Mouse (Mus musculus): ENCODE data around the gene Adamts8. TPM values are rescaled to one million over a fixed set of nuclear protein-coding genes. Genes with fewer than 3 reads are reported as not detected.
A peak's percentile ranks its signal among the peaks of the same experiment; 100 is the strongest.

Adamts8 gene
- polyA plus RNA-seq, 1 experiment: 2.0 TPM

DNA sequence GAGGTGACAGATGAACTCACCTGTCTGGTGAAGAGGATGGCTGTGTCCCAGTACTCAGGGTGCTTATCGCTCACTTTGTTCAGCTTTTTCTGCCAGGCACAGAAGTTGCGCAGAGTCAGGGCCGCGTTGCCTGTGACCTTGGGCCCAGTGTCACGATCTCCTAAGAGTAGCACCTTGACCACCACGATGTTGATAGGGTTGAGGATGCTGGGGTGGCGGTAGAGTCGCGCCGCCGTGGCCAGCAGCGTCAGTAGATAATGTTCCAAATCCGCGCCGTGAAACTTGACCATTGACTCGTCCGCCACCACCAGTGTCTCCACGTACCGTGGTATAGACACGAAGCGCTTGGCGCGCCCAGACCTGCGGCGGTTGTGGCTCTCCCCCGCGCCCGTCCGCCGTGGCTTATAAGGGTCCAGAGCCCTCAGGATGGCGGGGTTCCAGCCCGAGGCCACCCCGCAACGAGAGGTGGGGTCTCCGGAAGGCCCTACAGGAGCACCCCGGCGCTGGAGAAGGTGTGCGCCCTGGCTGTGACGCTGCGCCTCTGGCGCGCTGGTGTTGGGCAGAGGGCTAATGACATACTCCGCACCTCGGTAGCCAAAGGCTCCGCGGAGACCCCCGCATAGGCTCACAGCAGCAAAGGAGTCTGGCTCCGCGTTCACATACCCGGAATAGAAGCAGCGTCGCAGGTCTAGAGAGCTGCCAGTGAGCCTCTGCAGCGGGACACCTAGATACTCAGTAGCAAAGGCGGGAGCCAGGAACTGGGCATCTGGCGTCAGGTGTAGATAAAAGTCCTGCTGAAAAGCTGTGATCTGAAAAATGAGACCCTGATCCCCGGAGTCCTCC lies 20.9 kb upstream of the Adamts8 start:
- Histone ChIP-seq H3K4me3 (ENCODE audit: insufficient read depth, low read length) (peak overlapping the region; percentile 68), H3K27ac (ENCODE audit: insufficient read depth, low read length) (no peak overlapping the region), H3K4me1 (ENCODE audit: control insufficient read depth, insufficient read depth, low read length) (no peaks in the 10 kb centered on the region; the same call in 1 of the 2 replicates)
- TF ChIP-seq CTCF (IDR thresholded peaks at IDR 0.05; ENCODE audit: extremely low read depth, insufficient read depth, low read length): no peak
- no peak for TF ChIP-seq POLR2A (IDR thresholded peaks at IDR 0.05; ENCODE audit: extremely low read depth, insufficient read depth, low read length)

DNA sequence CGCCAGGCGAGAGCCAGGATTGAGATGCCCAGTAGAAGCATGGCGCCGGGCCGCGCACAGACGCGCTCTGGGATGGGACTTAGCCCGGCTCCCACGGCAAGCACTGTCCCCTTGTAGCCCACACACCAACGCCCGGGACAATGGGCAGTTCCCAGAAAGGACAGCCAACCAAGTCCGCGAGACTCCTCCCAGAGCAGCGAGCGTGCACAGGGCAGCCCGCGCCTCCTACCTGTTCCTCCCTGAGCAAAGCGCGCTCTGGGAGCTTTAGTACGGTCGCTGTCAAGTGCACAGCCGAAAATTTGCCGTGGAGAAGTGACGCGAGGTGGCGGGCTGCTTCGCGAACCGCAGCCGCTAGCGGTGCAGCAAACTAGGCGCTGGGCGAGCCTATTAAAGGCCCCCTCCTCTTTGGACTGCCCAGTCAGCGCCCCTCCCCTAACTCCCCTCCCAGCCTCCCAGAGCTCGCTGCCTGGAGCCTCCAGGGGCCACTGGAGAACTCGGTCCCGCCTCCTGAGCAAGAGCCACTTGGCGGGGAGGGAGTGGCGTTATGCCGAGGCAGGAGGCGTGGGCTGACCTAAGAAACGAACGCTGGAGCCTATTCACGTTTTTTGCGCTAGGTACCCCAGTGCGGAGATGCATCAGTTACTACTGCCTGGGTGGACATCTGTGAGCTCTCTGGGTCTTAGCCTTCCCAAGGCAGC lies 20.0 kb upstream of the Adamts8 start, which contains the start of gene Adamts15:
Adamts15 (minus strand) TSS at position 256 of the 698 bp plus-strand sequence.
- no peaks in the 10 kb centered on the region; the same call in 1 of the 2 replicates for H3K4me1 ChIP-seq (ENCODE audit: control insufficient read depth, insufficient read depth, low read length)
- no peak for TF ChIP-seq CTCF (IDR thresholded peaks at IDR 0.05; ENCODE audit: extremely low read depth, insufficient read depth, low read length)
- no peak for TF ChIP-seq POLR2A (IDR thresholded peaks at IDR 0.05; ENCODE audit: extremely low read depth, insufficient read depth, low read length)
- H3K4me3 ChIP-seq (ENCODE audit: insufficient read depth, low read length): peak within 1 kb of the TSS; percentile 68
- no peak within 1 kb of the TSS for H3K27ac ChIP-seq (ENCODE audit: insufficient read depth, low read length)

DNA sequence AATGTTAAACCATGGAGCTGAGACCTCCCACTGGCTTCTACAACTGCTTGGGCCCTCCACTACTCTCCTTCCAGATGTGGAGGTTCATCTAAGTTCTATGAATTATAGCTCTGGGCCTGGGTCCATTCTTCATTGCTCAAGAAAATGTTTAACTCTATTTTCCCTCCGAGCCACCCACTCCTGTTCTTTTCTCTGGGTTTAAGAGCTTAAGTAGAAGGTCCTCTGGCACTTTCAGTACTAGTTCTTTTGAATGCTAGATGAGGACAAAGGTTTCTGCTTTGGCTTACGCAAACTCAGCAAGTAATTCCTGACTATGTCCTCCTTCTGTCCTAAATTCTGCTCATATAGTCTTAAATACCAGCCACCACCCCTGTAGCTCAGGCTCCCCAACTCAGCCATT lies 13.6 kb upstream of the Adamts8 start:
- H3K4me3 ChIP-seq (ENCODE audit: insufficient read depth, low read length): no peak overlapping the region
- no peak overlapping the region for H3K27ac ChIP-seq (ENCODE audit: insufficient read depth, low read length)
- 0 out of 2 replicates have a peak, but pooled peaks cover 1% of the 10 kb centered on the region for H3K4me1 ChIP-seq (ENCODE audit: control insufficient read depth, insufficient read depth, low read length)
- no peak for TF ChIP-seq POLR2A (IDR thresholded peaks at IDR 0.05; ENCODE audit: extremely low read depth, insufficient read depth, low read length)

DNA sequence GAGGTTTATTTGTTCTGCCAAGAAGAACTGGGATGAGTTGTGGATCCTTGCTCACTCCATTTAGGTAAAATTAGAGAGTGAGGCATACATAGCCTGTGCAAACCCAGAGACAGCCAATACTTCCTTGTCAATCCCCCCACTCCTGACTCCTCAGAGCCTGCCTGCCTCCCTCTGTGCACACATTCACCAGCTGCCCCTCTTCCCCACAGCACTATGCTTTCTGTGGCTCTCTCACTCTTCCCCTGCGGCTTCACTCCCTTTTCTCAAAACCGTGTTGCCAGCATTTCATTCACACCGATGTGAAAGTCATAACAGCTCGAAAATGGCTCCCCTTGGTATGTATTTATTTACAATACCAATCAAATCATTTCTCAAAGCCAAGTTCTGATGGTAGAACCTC lies 10.0 kb upstream of the Adamts8 start:
- no peak for TF ChIP-seq CTCF (IDR thresholded peaks at IDR 0.05; ENCODE audit: extremely low read depth, insufficient read depth, low read length)
- TF ChIP-seq POLR2A (IDR thresholded peaks at IDR 0.05; ENCODE audit: extremely low read depth, insufficient read depth, low read length): no peak
- Histone ChIP-seq H3K27ac (ENCODE audit: insufficient read depth, low read length) (no peak overlapping the region), H3K4me1 (ENCODE audit: control insufficient read depth, insufficient read depth, low read length) (0 out of 2 replicates have a peak, but pooled peaks cover 1% of the 10 kb centered on the region), H3K4me3 (ENCODE audit: insufficient read depth, low read length) (no peak overlapping the region)

DNA sequence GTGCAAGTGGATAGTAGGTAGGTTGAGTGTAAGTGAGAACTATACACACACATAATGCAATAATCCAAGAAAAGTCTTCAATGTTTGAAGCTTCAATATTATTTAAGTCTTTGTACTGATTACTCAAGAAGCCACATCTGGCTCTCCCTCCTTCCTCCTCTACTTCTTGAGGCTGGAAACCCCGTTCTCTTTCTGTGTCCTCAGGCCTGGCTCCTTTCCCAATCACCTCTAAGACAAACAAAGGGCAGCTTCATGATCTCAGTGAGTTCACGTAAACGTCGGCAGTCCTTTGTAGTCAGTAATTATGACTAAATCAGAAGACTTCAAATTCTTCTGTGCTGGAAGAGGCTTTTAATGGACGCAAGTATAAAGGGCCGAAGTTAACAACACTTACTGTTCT lies 7.5 kb upstream of the Adamts8 start:
- Histone ChIP-seq H3K4me1 (ENCODE audit: control insufficient read depth, insufficient read depth, low read length) (0 out of 2 replicates have a peak, but pooled peaks cover 1% of the 10 kb centered on the region), H3K4me3 (ENCODE audit: insufficient read depth, low read length) (no peak overlapping the region), H3K27ac (ENCODE audit: insufficient read depth, low read length) (no peak overlapping the region)
- TF ChIP-seq CTCF (IDR thresholded peaks at IDR 0.05; ENCODE audit: extremely low read depth, insufficient read depth, low read length) (no peak), POLR2A (IDR thresholded peaks at IDR 0.05; ENCODE audit: extremely low read depth, insufficient read depth, low read length) (no peak)

DNA sequence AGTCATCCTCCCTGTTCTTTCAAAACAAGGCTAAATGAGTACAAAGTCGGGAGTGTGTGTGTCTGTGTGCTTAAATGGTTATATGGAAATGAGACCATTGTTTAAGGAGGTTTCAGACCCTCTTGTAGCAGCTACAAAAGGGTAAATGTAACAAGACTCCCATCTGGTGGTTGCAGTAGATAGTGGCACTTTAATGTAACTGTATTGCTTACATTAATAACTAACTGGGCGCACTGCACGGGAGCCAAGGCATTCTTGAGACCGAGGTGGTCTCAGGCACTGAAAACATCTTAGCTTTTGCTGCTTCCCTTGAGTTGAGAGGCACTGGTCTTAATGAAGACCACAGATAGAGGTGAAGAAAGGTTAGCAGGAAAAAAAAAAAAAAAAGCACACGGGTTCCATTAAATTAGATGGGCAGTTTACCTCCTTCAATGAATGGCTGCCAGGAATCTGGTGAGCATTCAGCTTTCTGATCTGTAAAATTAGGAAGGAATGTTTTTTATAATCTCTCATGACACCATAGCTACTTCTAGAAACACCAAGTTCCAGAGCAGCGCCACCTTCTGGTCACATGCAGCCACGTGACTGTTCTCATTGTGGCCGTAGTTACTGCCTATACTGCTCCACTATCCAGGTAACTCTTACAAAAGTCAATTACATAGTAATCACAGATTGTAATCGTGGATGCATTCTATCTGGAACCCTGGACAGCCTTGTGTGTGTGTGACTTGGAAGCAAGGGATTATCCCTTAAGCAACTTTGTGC lies 5.5 kb upstream of the Adamts8 start:
- Histone ChIP-seq H3K4me1 (ENCODE audit: control insufficient read depth, insufficient read depth, low read length) (0 out of 2 replicates have a peak, but pooled peaks cover 1% of the 10 kb centered on the region), H3K4me3 (ENCODE audit: insufficient read depth, low read length) (no peak overlapping the region), H3K27ac (ENCODE audit: insufficient read depth, low read length) (no peak overlapping the region)
- TF ChIP-seq POLR2A (IDR thresholded peaks at IDR 0.05; ENCODE audit: extremely low read depth, insufficient read depth, low read length) (no peak), CTCF (IDR thresholded peaks at IDR 0.05; ENCODE audit: extremely low read depth, insufficient read depth, low read length) (peak; percentile 70)

DNA sequence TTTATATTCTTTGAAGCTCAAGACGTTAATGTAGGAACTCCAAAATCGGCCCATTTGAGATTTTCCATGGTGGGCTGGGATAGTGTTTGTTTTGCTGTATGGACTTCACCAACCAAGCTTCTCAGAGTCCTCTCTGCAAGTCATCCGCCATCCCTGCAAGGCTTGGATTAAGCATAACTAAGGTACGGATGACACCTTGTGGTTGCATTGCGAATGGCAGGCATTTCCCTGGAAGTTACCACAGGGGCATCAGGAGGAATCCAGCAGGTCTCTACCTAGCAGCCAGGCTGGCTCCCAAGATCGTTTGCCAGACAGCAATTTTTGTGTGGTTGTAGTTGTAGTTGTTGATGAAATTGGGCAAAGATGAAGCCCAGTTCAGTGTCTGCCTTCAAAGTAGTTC lies 2.0 kb upstream of the Adamts8 start:
- H3K4me1 ChIP-seq (ENCODE audit: control insufficient read depth, insufficient read depth, low read length): no peaks in the 10 kb centered on the region
- H3K27ac ChIP-seq (ENCODE audit: insufficient read depth, low read length): no peak overlapping the region
- no peak overlapping the region for H3K4me3 ChIP-seq (ENCODE audit: insufficient read depth, low read length)
- peak; percentile 98 for TF ChIP-seq CTCF (IDR thresholded peaks at IDR 0.05; ENCODE audit: extremely low read depth, insufficient read depth, low read length)
- no peak for TF ChIP-seq POLR2A (IDR thresholded peaks at IDR 0.05; ENCODE audit: extremely low read depth, insufficient read depth, low read length)

DNA sequence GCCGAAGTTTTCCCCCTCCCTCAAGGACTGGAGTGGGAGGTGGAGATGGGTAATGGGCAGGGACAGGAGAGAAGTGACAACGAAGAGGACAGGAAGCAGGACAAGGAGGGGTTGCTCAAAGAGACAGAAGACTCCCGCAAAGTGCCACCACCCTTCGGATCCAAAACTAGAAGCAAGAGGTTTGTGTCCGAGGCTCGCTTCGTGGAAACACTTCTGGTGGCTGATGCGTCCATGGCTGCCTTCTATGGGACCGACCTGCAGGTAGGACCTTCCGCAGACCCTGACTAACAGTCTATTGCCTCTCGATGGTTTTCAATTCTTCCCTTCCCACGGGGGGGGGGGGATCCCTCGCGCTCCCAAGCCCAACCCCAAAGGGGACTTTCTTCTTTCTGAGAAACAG lies 979 bp downstream of the Adamts8 start:
- TF ChIP-seq POLR2A (IDR thresholded peaks at IDR 0.05; ENCODE audit: extremely low read depth, insufficient read depth, low read length): no peak
- TF ChIP-seq CTCF (IDR thresholded peaks at IDR 0.05; ENCODE audit: extremely low read depth, insufficient read depth, low read length): no peak
- peak overlapping the region; percentile 28 for H3K4me3 ChIP-seq (ENCODE audit: insufficient read depth, low read length)
- H3K27ac ChIP-seq (ENCODE audit: insufficient read depth, low read length): no peak overlapping the region
- H3K4me1 ChIP-seq (ENCODE audit: control insufficient read depth, insufficient read depth, low read length): no peaks in the 10 kb centered on the region

DNA sequence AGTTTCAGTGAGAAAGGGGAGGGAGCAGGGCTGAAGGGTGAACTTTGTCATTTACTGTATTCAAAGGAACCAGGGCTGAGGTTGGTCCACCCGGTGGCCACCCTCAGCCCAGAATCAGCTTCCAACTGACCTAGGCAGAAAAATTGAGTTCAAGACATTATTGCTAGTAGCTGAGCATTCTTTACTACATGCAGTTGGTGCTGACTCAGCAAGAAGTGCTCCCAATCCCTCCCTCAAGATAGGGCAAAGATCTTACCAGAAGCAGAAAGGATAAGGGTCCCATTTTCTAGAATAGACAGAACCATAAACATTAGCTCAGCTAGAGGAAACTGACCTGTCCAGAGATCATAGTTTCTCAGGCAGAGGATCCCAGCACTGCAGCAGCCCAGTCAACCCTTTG lies 1.9 kb downstream of the Adamts8 start:
- TF ChIP-seq CTCF (IDR thresholded peaks at IDR 0.05; ENCODE audit: extremely low read depth, insufficient read depth, low read length): no peak
- TF ChIP-seq POLR2A (IDR thresholded peaks at IDR 0.05; ENCODE audit: extremely low read depth, insufficient read depth, low read length): no peak
- Histone ChIP-seq H3K4me1 (ENCODE audit: control insufficient read depth, insufficient read depth, low read length) (no peaks in the 10 kb centered on the region), H3K4me3 (ENCODE audit: insufficient read depth, low read length) (peak overlapping the region; percentile 2), H3K27ac (ENCODE audit: insufficient read depth, low read length) (no peak overlapping the region)
